Mouse (Mus musculus) ES-E14 (cell line): ENCODE measurements at regions not wholly inside any gene's neighbourhood (a gene's known extent, or its start where the extent isn't known, plus 50 kb on each side); places are given as distances from the start of the nearest gene placed in this dataset.

Experiments
- DNase-seq: peaks from one replicate; pipeline ENCODE4 v3.0.0-alpha.2; 2013; ENCODE audit warnings: low read depth, low spot score
- H3K27ac ChIP-seq: 2 replicates; pipeline ENCODE4 v1.5.1; 2012; ENCODE audit warnings: low read depth, mild to moderate bottlenecking, low read length, moderate library complexity, mixed read lengths; ENCODE audit not compliant: poor library complexity, insufficient read depth, severe bottlenecking
- H3K36me3 ChIP-seq: 2 replicates; pipeline ENCODE4 v1.6.1; 2012; ENCODE audit warnings: mild to moderate bottlenecking, low read length, moderate library complexity, mixed read lengths; ENCODE audit not compliant: control insufficient read depth, poor library complexity, insufficient read depth, severe bottlenecking
- H3K4me1 ChIP-seq, 2 experiments: fragments of 150-350 bp in 1 of 2; sonication (generic) in 1 of 2; 2 replicates each; pipeline ENCODE4 v1.6.1; 2012; ENCODE audit warnings: low read length in 2 of 2, mild to moderate bottlenecking in 1 of 2, mixed read lengths in 1 of 2; ENCODE audit not compliant: control insufficient read depth in 2 of 2, insufficient read depth in 2 of 2, poor library complexity in 1 of 2
- H3K4me3 ChIP-seq, 2 experiments: fragments of 150-350 bp in 1 of 2; sonication (generic) in 1 of 2; 2 replicates each; pipeline ENCODE4 v1.5.1; 2012; ENCODE audit warnings: low read length in 2 of 2, low read depth in 1 of 2, mild to moderate bottlenecking in 1 of 2, mixed read lengths in 1 of 2; ENCODE audit not compliant: insufficient read depth in 1 of 2, poor library complexity in 1 of 2, severe bottlenecking in 1 of 2
- H3K9ac ChIP-seq: 2 replicates; pipeline ENCODE4 v1.6.1; 2012; ENCODE audit warnings: low read depth, mild to moderate bottlenecking, low read length, mixed read lengths; ENCODE audit not compliant: poor library complexity, insufficient read depth, severe bottlenecking
- H3K9me3 ChIP-seq: fragments of 150-350 bp; sonication (generic); 2 replicates; pipeline ENCODE4 v1.6.1; 2012; ENCODE audit warnings: low read depth, mild to moderate bottlenecking, low read length; ENCODE audit not compliant: control insufficient read depth, insufficient read depth
- CHD2 ChIP-seq: IDR thresholded peaks from 2 replicates; pipeline ENCODE4 v1.6.1; 2014; ENCODE audit warnings: mild to moderate bottlenecking, low read depth, low read length, inconsistent platforms
- HCFC1 ChIP-seq: IDR thresholded peaks from 2 replicates; pipeline ENCODE4 v1.6.1; 2012; ENCODE audit warnings: low read length, inconsistent platforms, borderline replicate concordance; ENCODE audit not compliant: insufficient read depth
- MAFK ChIP-seq: IDR thresholded peaks from 2 replicates; pipeline ENCODE4 v1.6.1; 2014; ENCODE audit warnings: mild to moderate bottlenecking, low read depth, low read length, inconsistent platforms; ENCODE audit not compliant: insufficient read depth
- ZC3H11A ChIP-seq: IDR thresholded peaks from 2 replicates; pipeline ENCODE4 v1.6.1; 2012; ENCODE audit warnings: low read depth, mild to moderate bottlenecking, inconsistent platforms, low read length, borderline replicate concordance
- ZNF384 ChIP-seq: IDR thresholded peaks from 2 replicates; pipeline ENCODE4 v1.6.1; 2012; ENCODE audit warnings: low read depth, low read length, inconsistent platforms
- in situ Hi-C, 2 experiments: fragments of 600-800 bp; cut with MboI; formaldehyde crosslinking; loops; one replicate each; pipeline ENCODE4 v1.15.1; 2025; ENCODE audit warnings: low sequenced_read_pairs in 2 of 2, inconsistent platforms in 1 of 2; ENCODE audit not compliant: unreplicated experiment in 2 of 2

GRCm38 (mm10) chr10:118081636-118082166 is 59.9 kb upstream of the Mdm1 start:
- Histone ChIP-seq H3K4me3 (no peak overlapping the region), H3K4me1 (no peaks in the 10 kb centered on the region), H3K36me3 (no peaks in the 10 kb centered on the region), H3K9ac (no peak overlapping the region), H3K27ac (no peak overlapping the region), H3K9me3 (no peaks in the 10 kb centered on the region)
- TF ChIP-seq ZNF384: no peak
- no peak for TF ChIP-seq CHD2
- no peak for TF ChIP-seq ZC3H11A
- no peak for TF ChIP-seq HCFC1
- no peak for TF ChIP-seq MAFK
- no peak for DNase-seq
- in situ Hi-C loops: no loop called here

GRCm38 (mm10) chr10:118083035-118083720 is 58.4 kb upstream of the Mdm1 start:
- no peaks in the 10 kb centered on the region for H3K36me3 ChIP-seq
- no peak overlapping the region for H3K9ac ChIP-seq
- DNase-seq: no peak
- no peaks in the 10 kb centered on the region for H3K9me3 ChIP-seq
- in situ Hi-C loops: no loop called here
- TF ChIP-seq CHD2: no peak
- no peak for TF ChIP-seq ZC3H11A
- no peak for TF ChIP-seq ZNF384
- no peak for TF ChIP-seq HCFC1
- no peak for TF ChIP-seq MAFK
- H3K4me1 ChIP-seq: no peaks in the 10 kb centered on the region
- no peak overlapping the region for H3K27ac ChIP-seq
- no peak overlapping the region for H3K4me3 ChIP-seq

DNA sequence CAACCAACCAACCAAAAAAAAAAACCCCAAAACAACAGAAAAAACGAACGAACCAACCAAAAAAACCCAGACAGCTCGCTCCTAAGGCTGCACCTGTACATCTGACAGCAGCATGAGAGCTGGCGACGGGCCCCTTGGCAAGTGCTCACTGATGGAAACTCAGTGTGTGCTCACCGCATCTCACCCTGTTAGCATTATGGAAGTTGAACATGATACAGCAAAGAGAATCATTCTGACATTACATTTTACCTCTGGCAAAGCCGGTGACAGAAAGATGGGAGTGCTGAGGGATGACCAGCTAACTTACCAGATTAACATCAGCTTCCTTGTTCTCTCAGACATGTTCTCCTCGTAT is 57.9 kb upstream of the Mdm1 start:
- TF ChIP-seq ZNF384 (no peak), CHD2 (no peak), ZC3H11A (no peak), MAFK (no peak), HCFC1 (no peak)
- no peak overlapping the region for H3K9ac ChIP-seq
- no peak for DNase-seq
- H3K4me1 ChIP-seq: no peaks in the 10 kb centered on the region
- no peaks in the 10 kb centered on the region for H3K36me3 ChIP-seq
- H3K4me3 ChIP-seq: no peak overlapping the region
- H3K27ac ChIP-seq: no peak overlapping the region
- H3K9me3 ChIP-seq: no peaks in the 10 kb centered on the region
- in situ Hi-C loops: no loop called here

DNA sequence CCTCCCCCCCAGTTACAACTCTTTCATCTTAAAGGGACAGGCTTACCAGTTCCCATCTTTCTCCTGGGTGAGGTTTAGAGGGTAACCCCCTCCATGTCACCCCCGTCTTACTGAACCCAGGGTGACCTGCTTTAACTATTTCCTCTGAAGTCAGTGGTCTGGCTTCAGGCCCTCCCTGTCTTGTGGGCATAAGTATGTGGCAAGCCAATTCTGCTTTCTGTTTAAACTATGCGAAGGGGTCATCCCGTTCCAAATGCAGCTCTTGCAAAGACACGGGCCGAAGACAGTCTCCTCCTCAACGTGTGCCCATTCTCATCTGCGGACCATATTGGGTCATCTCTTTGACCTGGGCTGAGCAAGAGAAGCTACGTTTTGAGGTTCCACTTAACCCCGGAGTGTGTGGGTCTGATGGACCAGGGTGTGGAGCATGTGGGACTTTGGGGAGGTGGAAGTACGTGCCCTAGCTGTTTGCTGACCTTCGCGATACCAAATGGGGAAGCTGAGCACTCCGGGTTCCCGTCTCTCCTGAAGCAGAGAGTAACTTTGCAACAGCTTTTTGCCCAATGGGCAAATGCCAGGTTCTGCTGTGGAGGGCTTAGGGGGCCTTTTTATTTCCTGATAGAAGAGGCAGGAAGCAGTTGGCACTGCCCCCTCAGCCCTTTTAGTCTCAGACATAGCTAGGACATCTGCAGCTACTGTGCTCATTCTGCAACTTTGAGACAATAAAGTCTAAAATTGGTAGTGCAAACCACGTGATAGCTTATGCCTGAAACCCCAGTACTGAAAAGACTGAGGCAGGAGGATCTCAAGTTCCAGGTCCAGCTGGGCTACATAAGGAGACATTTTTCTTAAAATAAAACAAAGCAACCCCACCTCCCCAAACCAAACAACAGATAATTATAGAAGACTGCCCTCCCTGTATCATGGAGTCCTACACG is 56.3 kb upstream of the Mdm1 start:
- Histone ChIP-seq H3K27ac (no peak overlapping the region), H3K4me3 (no peak overlapping the region), H3K9me3 (no peaks in the 10 kb centered on the region), H3K9ac (no peak overlapping the region), H3K4me1 (no peaks in the 10 kb centered on the region), H3K36me3 (no peaks in the 10 kb centered on the region)
- in situ Hi-C loops: no loop called here
- no peak for TF ChIP-seq CHD2
- no peak for TF ChIP-seq ZNF384
- no peak for TF ChIP-seq MAFK
- TF ChIP-seq HCFC1: no peak
- TF ChIP-seq ZC3H11A: no peak
- DNase-seq: no peak
